Mouse (Mus musculus) induced T-regulatory cell, adult 2 months (primary cell): ENCODE results near the gene Il2rb.
A peak's percentile ranks its signal among the peaks of the same experiment; 100 is the strongest.

Experiments
- DNase-seq: peaks from one replicate; pipeline ENCODE4 v3.0.0-alpha.2; 2012; ENCODE audit warnings: low read depth

The Il2rb gene

GRCm38 (mm10) chr15:78481448-78482000 lies 13.5 kb downstream of the Il2rb start:
- peak; percentile 58 for DNase-seq

DNA sequence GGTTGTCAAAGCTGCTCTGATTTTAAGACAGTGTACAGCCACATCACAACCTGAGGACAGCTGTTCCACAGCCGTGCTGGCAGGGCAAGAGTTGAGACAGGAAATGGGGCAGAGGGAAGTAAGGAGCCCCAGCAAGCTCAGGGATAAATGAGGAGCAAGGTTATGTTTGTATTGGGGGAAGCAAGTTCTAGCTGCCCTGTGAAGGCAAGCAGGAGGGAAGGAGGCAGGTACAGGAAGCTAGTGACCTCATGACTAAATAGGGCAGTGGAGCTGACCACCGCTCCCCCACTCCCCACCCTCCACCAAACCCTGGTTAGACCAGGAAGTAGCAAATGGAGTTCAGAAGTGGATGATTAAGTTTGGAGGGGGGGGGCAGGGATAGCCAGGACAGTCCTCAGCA lies 14.1 kb downstream of the Il2rb start:
- peak; percentile 59 for DNase-seq

DNA sequence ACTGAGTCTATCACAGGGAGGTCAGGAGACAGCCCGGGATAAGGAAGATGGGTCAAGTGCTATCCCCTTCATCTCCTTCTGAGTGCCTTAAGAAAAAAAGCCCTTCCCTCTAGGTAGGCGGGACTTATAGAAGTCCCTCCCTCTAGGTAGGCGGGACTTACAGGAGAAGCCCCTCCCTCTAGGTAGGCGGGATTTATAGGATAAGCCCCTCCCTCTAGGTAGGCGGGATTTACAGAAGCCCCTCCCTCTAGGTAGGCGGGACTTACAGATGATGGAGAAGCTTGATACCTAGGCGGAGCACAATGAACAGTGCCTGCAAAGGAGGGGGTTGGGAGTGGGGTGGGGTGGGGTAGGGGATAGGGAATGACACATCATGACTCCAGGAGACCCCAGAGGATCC lies 15.0 kb downstream of the Il2rb start:
- peak; percentile 89 for DNase-seq

DNA sequence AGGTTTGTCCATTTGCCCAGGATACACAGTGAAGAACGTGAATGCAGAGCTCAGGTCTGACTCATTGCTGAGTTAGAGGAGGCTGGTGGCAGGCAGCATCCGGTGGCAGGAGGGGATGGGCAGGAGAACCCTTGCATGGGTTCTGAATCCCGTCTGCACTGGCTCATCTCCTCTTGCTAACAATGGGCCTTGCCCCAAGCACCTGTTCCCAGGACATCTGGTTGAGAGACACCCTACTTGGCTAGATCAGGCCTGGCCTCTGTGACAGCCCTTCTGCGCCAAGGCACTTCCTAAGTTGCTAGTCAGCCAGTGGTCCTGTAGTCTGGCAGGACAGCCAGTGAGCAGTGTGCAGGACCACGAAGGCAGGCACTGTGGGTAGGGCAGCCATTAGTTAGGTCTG lies 15.6 kb downstream of the Il2rb start:
- DNase-seq, result peak; percentile 77

DNA sequence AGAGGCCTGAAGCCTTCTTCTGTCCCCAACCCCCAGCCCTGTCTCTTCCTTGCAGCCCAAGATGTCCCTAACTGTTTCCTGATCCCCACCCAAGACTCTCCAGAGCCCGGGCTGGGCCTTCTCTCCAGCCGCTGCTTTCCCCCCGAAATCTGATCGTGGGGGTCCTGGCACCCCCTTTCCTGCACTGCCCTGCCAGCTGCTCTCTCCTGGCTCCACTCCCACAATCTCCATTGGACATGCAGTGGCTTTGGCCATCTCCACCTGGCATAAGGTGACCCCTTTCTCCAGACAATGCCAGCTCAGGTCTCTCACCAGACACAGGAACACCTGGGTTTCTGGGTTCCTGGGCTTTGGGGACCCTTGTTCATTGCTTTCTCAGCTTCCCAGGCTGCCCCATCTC lies 17.0 kb downstream of the Il2rb start:
- peak; percentile 40 for DNase-seq

GRCm38 (mm10) chr15:78476878-78477277 lies 18.2 kb downstream of the Il2rb start:
- DNase-seq, result peak; percentile 59

DNA sequence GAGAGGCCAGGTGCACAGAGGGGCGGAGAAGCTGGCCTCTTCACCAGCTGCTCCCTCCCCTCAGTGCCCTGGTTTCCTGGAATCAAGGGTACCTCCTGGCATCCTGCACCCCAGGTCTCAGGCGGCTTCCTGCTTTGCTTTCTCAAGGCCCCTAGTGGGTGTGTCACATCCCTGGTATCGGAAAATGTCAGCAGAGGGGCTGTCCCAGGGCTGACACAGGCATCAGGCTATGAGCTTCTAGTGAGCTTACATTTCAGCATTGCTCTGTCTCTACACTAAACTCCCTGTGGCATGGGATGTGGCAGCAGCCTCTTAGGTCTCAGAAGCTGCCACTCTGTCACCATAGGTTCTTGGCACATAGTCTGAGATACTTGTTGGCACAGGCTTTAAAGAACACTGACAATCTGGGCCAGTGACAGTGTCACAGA lies 19.5 kb downstream of the Il2rb start:
- peak; percentile 93 for DNase-seq

GRCm38 (mm10) chr15:78473442-78473841 lies 21.6 kb downstream of the Il2rb start:
- no peak for DNase-seq

DNA sequence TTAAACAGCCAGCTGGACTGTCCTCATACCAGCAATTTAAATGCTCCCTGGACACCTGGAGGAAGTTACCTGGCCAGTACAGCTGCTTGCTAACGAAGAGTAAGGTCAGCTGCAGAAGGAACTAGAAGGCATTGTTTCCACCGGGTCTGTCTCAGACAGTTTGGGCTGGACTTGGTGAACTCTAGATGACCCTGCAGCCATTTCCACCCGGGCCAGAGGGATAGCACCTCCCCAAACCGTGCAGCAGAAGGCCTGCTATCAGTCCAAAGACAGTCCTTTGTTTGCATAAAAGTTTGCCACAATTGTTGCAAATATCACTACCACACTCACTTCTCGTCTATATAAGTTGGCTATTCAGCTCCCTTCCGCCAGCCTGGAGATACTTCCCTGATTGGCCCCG lies 23.2 kb downstream of the Il2rb start:
- DNase-seq, result no peak

DNA sequence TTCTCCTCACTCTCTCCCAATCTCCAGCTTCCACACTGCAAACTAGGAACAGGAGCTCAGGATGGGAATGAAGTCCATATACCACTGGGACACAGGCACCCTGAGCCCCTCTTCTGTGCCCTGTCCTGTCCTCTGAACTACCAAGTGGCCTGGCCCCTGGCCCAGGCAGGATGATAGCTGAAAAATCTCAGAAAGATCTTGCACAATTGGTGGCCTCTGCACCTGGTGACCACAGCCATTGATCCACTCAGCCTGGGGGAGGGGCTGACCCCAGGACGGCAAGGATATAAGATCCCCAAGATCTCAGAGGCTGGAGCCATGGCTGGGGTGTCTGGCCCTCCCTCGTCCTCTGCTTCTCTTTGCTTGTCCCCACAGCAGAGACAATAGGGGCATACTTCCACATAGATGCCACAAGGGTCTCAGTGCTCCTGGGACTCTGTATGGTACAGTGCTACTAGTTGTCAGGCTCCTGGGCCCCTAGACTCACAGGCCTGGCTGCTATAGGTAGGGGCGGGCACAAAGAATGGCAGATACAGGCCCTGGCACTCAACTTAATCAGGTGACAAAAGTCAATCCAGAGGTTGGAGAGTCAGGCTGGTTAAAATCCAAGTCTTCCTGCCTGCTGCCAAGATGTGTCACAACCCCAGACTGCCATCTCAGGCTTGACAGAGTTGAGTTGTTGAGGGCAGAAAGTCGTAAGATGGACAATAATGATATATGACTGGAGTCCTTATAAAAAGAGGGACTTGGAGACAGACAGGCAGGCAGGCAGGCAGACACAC lies 24.4 kb downstream of the Il2rb start:
- DNase-seq, result no peak

DNA sequence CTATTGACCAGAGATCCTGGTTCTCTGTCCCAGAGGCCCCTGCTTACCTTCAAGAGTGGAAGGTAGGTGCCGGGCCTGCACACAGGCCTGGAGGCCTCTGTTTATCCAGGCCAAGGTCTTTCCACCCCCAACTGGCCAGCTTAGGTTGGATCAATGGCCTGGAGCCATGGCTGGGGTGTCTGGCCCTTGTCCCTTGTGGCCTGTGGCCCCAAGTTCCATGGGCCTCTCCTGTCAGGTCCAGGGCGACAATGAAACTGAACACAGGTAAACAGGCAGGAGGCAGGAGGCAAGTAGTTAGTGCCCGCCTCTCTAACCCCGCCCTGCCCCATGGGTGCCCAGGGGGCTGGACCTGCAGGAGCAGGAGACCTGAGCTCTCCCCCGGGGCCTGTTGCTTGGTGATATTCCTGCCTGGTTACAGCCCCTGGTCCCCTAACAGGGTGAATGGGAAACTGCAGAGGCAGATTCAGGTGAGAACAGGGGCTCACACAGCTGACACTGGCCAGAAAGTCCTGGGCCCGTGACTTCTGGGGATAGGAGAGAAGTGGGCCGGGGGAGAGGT lies 26.6 kb downstream of the Il2rb start, which contains the start of gene Tmprss6:
Gene Tmprss6 (minus strand): TSS at position 256 of the 559 bp plus-strand sequence.
- DNase-seq, result no peak

DNA sequence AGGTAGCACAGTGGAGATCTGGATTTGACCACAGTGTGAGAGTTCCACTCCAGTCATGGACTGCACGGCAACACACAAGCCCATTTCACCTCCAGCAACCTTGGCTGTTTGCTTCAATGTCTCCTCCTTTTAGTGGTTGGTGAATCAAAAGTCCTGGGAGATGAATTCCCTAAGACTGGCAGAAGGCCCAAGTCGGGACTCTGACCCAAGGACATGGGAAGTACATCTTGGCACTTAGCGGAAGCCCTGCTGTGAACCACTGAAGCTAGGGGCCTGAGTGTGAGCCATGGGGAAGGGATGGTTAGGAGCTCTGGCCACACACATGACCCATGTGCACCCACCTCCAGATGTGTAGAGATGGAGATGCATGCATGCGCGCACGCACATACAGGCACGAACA lies 27.5 kb downstream of the Il2rb start:
- DNase-seq, result no peak

DNA sequence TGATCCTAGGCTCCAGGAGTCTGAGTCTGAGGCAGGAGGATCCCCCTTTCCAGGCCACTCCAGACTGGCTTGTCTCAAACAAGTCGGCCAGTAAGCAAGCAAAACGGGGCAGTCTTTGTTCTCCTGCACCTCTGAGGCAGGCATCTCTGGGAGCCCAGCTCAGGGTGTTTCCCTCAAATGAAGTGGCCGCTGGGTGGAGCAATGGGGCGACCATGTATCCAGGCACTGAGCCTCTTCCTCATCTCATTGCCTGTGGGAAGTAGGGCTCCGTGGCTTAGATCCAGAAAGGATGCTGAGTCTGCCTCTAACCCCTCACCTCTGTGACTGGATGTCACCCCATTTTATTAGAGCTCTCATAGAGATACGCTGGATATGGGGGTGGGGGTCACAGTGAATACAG lies 28.3 kb downstream of the Il2rb start:
- no peak for DNase-seq

DNA sequence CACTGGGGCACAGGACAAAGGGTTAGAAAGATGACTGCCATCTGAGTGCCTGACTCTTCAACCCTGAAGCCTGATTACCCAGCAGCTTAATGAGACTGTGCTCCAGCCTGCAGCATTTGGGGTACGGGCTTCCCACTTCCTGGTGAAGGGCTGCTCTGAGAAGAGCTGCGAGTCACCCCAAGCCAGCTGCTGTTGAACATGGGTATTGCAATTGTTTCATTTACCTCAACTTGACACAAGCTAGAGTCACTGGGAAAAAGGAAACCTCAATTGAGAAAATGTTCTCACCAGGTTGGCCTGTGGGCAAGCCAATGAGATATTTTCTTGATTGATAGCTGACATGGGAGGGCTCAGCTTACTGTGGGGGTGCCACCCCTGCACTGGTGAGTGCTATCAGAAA lies 32.1 kb downstream of the Il2rb start:
- DNase-seq, result peak; percentile 77

GRCm38 (mm10) chr15:78457193-78457592 lies 37.9 kb downstream of the Il2rb start:
- no peak for DNase-seq

DNA sequence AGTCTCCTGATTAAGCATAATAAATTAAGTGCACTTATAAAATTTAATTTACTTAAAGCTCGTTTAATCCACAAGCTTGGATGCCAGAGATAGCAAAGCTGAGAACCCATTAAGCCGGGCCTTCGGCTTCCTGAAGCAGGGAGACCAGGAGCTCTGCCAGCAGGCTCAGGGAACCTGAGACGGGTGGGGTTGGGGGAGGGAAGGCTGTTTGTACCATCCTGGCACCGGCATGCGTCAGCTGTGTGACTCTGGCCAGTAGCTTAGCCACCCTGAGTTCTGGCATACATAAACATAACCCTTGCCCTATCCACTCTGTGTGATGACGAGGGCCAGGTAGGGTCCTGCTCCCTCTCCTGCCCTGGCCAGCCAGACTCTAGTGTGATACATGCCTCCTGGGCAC lies 39.0 kb downstream of the Il2rb start:
- DNase-seq, result no peak

DNA sequence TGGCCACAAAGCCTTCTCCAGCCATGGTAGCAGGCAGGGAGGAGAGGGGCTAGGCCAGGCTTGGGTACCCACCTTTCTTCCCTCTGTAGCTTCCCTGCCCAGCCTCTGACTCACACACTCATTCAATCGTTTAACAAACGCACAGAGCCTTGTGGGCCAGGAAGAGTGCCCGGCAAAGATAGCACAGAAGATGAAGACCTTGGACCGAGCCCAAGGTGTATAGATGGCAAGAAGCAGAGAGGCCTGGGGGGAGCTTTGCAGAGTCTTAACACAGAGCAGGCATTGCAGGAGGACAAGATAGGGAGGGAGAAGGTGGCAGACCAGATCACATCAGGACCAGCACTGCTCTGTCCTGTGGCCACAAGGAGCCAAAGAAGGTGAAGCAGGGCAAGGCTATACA lies 39.9 kb downstream of the Il2rb start:
- no peak for DNase-seq

DNA sequence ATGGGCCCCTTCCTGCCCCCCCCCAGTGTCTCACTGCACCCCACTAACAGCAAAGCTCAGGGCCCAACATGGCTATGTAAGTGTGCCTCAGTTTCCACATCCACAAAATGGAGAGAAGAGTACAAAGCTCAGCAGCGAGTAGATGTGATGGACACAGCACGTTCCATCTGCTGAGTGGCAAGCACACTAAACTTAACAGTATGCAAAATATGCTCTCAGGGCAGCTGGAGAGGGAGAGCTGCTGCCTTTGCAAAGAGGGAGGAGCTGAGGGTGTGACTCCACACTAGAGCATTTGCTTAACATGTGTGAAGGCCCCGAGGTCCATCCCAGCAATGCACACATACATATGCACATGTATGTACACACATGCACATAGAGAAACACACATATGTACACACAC lies 42.1 kb downstream of the Il2rb start:
- DNase-seq, result no peak

- peak; percentile 65 for DNase-seq
Observed at GRCm38 (mm10) chr15:78451201-78451600, 43.9 kb downstream of the Il2rb start.

- peak; percentile 90 for DNase-seq
Observed at GRCm38 (mm10) chr15:78450419-78450768, 44.7 kb downstream of the Il2rb start.

DNA sequence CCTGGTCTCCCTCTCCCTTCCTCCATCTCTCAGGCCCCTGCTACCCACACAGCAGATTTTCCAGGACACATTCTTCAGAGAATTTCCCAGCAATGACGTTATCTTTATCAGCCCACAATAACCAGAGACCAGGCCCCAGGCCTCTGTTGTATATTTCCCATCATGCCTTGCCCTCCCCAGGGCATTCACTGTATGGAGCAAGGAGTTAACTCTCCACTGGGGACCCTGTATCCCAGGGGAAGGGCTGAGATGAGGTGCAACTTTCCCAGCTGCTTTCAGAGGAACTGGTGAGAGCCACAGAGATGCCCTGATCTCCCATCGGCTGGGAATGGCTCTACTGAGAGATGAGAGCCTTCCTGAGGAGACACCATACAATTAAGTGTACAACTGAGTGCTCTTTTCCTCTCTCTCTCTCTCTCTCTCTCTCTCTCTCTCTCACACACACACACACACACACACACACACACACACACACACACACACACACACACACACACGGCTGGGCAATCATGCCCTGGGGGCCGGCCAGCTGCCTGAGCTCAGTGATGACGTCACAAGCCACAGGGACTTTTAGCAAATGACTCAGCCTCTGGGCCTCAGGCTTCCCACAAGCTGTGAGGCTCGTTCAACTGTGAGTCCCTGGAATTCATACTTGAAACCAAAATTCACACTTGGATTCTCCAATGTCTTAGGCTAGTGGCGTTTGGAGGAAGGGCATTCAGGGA lies 45.2 kb downstream of the Il2rb start:
- DNase-seq, result peak; percentile 96

GRCm38 (mm10) chr15:78449131-78449530 lies 45.9 kb downstream of the Il2rb start:
- DNase-seq, result peak; percentile 85
